11 mouse cellular contexts compared by ENCODE assay signal in the genomic region with DNA sequence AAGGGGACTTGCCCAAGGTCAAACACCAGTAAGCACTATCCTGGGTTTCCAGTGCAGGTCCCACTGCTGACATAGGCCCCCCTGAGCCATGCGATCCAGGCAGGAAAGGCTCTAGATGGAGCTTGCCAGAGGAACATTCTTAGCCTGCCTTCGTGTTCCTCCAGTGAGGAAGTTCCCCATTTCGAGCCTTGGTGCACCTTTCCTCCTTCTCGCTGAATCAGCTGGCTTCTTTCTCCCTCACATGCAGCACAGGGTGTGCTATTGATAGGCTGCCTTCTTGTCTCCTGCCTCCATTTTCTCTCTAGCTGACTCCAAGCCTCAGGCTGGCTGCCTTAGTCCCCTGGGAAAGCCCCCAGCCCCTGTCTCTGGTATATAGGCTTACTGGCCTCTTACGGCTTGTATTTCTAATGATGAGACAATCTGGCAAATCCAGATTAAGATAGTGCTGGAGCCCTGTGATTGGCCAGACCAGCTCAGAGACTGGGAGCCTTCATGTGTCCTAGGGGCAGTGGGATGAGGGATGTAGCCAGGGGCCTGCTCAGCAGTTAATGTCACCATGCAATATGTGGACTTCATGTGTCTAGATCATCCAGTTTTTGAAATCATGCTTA. TPM values are rescaled to one million over a fixed set of nuclear protein-coding genes. Genes with fewer than 3 reads are reported as not detected.
DNase-seq lines count a peak whose midpoint lies in the region; ATAC-seq and TF ChIP-seq lines count a peak whose summit lies in the region.
"Had no signal": no experiment of that assay in that cellular context is flagged by ENCODE, and none has a peak within 500 bp of the region (broad histone marks: within the 10 kb centered on the region; RNA-seq: fewer than 3 reads in every experiment).

No protein-coding gene starts in this region.

- ATAC-seq in embryonic facial prominence, embryonic 11.5 days (replicated peaks; ENCODE audit: insufficient number of reproducible peaks, low FRiP score, low TSS enrichment, low read depth): no peak
- no peak for ATAC-seq in hindbrain, embryonic 12.5 days (ENCODE audit: low FRiP score)
- no peak for ATAC-seq in midbrain, embryonic 13.5 days

- H3K27me3 ChIP-seq in MEL (ENCODE audit: control insufficient read depth in 1 of 2, insufficient read depth in 2 of 2, low read length in 2 of 2): no peaks in the 10 kb centered on the region
- H3K27me3 ChIP-seq in embryonic facial prominence, embryonic 11.5 days (ENCODE audit: control insufficient read depth, insufficient read depth, low read length): no peaks in the 10 kb centered on the region
- H3K27me3 ChIP-seq in hindbrain, embryonic 12.5 days: peaks cover 5% of the 10 kb centered on the region; the same call in 1 of the 2 replicates
- H3K27me3 ChIP-seq in midbrain, embryonic 13.5 days: no peaks in the 10 kb centered on the region

- TF ChIP-seq EP300 in MEL (IDR thresholded peaks at IDR 0.05; ENCODE audit: low read depth in 1 of 2, low read length in 2 of 2): no peak

- no peaks in the 10 kb centered on the region for H3K9me3 ChIP-seq in MEL (replicated peaks; ENCODE audit: insufficient read depth, low read length)
- no peaks in the 10 kb centered on the region for H3K9me3 ChIP-seq in embryonic facial prominence, embryonic 11.5 days (replicated peaks; ENCODE audit: control insufficient read depth, low read length)
- no peaks in the 10 kb centered on the region for H3K9me3 ChIP-seq in hindbrain, embryonic 12.5 days (replicated peaks)
- no peaks in the 10 kb centered on the region for H3K9me3 ChIP-seq in midbrain, embryonic 13.5 days

- TF ChIP-seq RAD21 in MEL (IDR thresholded peaks at IDR 0.05; ENCODE audit: low read depth, low read length): no peak

- TF ChIP-seq CTCF in MEL (IDR thresholded peaks at IDR 0.05 in 2 of 3, conservative IDR thresholded peaks at IDR 0.05 in 1 of 3; ENCODE audit: control insufficient read depth in 1 of 3, insufficient read depth in 1 of 3, low read depth in 2 of 3, low read length in 3 of 3, poor library complexity in 1 of 3, severe bottlenecking in 1 of 3): no peak

- TF ChIP-seq POLR2A in MEL (IDR thresholded peaks at IDR 0.05; ENCODE audit: control insufficient read depth in 1 of 2, insufficient read depth in 1 of 2, low read depth in 1 of 2, low read length in 2 of 2, poor library complexity in 1 of 2): no peak

- no peaks in the 10 kb centered on the region for H3K79me2 ChIP-seq in MEL (ENCODE audit: control insufficient read depth, insufficient read depth, low read length, poor library complexity)

- H3K4me3 ChIP-seq in MEL (ENCODE audit: control insufficient read depth in 1 of 2, insufficient read depth in 1 of 2, low read depth in 2 of 2, low read length in 2 of 2): no peak overlapping the region
- H3K4me3 ChIP-seq in embryonic facial prominence, embryonic 11.5 days (ENCODE audit: low read depth, low read length): no peak overlapping the region
- H3K4me3 ChIP-seq in hindbrain, embryonic 12.5 days: peak overlapping the region; percentile 63
- peak overlapping the region; percentile 60 for H3K4me3 ChIP-seq in midbrain, embryonic 13.5 days (replicated peaks)

- no peaks in the 10 kb centered on the region for H3K36me3 ChIP-seq in MEL (ENCODE audit: control insufficient read depth in 1 of 2, insufficient read depth in 2 of 2, low read length in 2 of 2)
- no peaks in the 10 kb centered on the region for H3K36me3 ChIP-seq in embryonic facial prominence, embryonic 11.5 days (replicated peaks; ENCODE audit: control insufficient read depth, insufficient read depth, low read depth, low read length)
- H3K36me3 ChIP-seq in hindbrain, embryonic 12.5 days: peaks cover 12% of the 10 kb centered on the region
- H3K36me3 ChIP-seq in midbrain, embryonic 13.5 days: peaks cover 10% of the 10 kb centered on the region

- no peaks in the 10 kb centered on the region; a peak in 1 of 4 replicates for H3K4me1 ChIP-seq in MEL (ENCODE audit: control insufficient read depth in 1 of 2, insufficient read depth in 2 of 2, low read length in 2 of 2)
- H3K4me1 ChIP-seq in embryonic facial prominence, embryonic 11.5 days (ENCODE audit: control insufficient read depth, insufficient read depth, low read length): peaks cover 9% of the 10 kb centered on the region
- peaks cover 59% of the 10 kb centered on the region for H3K4me1 ChIP-seq in hindbrain, embryonic 12.5 days
- H3K4me1 ChIP-seq in midbrain, embryonic 13.5 days (replicated peaks): peaks cover 75% of the 10 kb centered on the region

- H3K4me2 ChIP-seq in embryonic facial prominence, embryonic 11.5 days (ENCODE audit: low read depth, low read length): no peak overlapping the region
- H3K4me2 ChIP-seq in hindbrain, embryonic 12.5 days (replicated peaks): peak overlapping the region; percentile 80
- H3K4me2 ChIP-seq in midbrain, embryonic 13.5 days (replicated peaks): peak overlapping the region; percentile 86

- 73% methylated on average over 5 of the region's 5 CpGs for WGBS in embryonic facial prominence, embryonic 11.5 days
- 73% methylated on average over 5 of the region's 5 CpGs for WGBS in hindbrain, embryonic 12.5 days
- WGBS in midbrain, embryonic 13.5 days: 61% methylated on average over 5 of the region's 5 CpGs

- no peak overlapping the region for H3K9ac ChIP-seq in MEL (ENCODE audit: control insufficient read depth, low read depth, low read length, poor library complexity, severe bottlenecking)
- peak overlapping the region; percentile 74 for H3K9ac ChIP-seq in embryonic facial prominence, embryonic 11.5 days (replicated peaks; ENCODE audit: low read length)
- H3K9ac ChIP-seq in hindbrain, embryonic 12.5 days: peak overlapping the region; percentile 81
- H3K9ac ChIP-seq in midbrain, embryonic 13.5 days (replicated peaks): peak overlapping the region; percentile 92

- DNase-seq in MEL (ENCODE audit: low read depth, low spot score): peak; percentile 51
- DNase-seq in embryonic facial prominence, embryonic 11.5 days (ENCODE audit: low spot score): no peak
- no peak for DNase-seq in urinary bladder, adult 2 months (ENCODE audit: low spot score)
- no peak for DNase-seq in kidney, postnatal 14 days
- DNase-seq in adrenal gland, postnatal 4 days (ENCODE audit: low spot score in 2 of 2): no peak
- DNase-seq in embryo, embryonic 11 days: no peak
- DNase-seq: cerebellum, adult 9-10 months had no signal

- no peak overlapping the region for H3K27ac ChIP-seq in MEL (ENCODE audit: control insufficient read depth, low read depth, low read length)
- H3K27ac ChIP-seq in embryonic facial prominence, embryonic 11.5 days (replicated peaks; ENCODE audit: low read depth, low read length): no peak overlapping the region
- peak overlapping the region; percentile 96 for H3K27ac ChIP-seq in hindbrain, embryonic 12.5 days
- peak overlapping the region; percentile 99 for H3K27ac ChIP-seq in midbrain, embryonic 13.5 days
- H3K27ac ChIP-seq: kidney, postnatal 0 days had no signal

RNA-seq across cellular contexts. Expression of gene Prr7, which starts 1.9 kb away (rescaled TPM):
- 2.4 and 2.7 TPM in 2 replicates for total RNA-seq in MEL (2012; rRNA removed)
- 1 to 10 TPM in 1 of 2 experiments, not detected in 1; 8.7 TPM for polyA plus RNA-seq in MEL (2012; ENCODE audit: insufficient read depth in 1 of 2, insufficient read length in 2 of 2, low read depth in 1 of 2, low replicate concordance in 2 of 2, missing spikeins in 1 of 2)
- polyA plus RNA-seq in embryonic facial prominence, embryonic 11.5 days (2014; fragmentation: Nextera tagmentation; extraction: Ambion mirVana): 1.7 TPM in 2 replicates
- polyA plus RNA-seq in hindbrain, embryonic 12.5 days (2016; fragmentation: Nextera tagmentation; extraction: Ambion mirVana): 1.1 and 1.5 TPM in 2 replicates
- 2.3 and 2.8 TPM in 2 replicates for polyA plus RNA-seq in midbrain, embryonic 13.5 days (2015; fragmentation: Nextera tagmentation; extraction: Ambion mirVana)
- 3.5 and 3.8 TPM in 2 replicates for polyA plus RNA-seq in urinary bladder, adult 2 months (2012; rRNA removed)
- total RNA-seq in adrenal gland, postnatal 4 days (2021): 1 to 10 TPM; 6.4 to 8.0 TPM
- total RNA-seq: liver, adult 2 months had no signal

RNA-seq across cellular contexts. Expression of gene Grk6, which starts 21.1 kb away (rescaled TPM):
- 75.9 and 83.2 TPM in 2 replicates for total RNA-seq in MEL (2012; rRNA removed)
- polyA plus RNA-seq in MEL (2012; ENCODE audit: insufficient read depth in 1 of 2, insufficient read length in 2 of 2, low read depth in 1 of 2, low replicate concordance in 2 of 2, missing spikeins in 1 of 2): 10 to 100 TPM in 1 of 2 experiments, not detected in 1; 96.7 TPM
- polyA plus RNA-seq in embryonic facial prominence, embryonic 11.5 days (2014; fragmentation: Nextera tagmentation; extraction: Ambion mirVana): 50.4 and 59.7 TPM in 2 replicates
- polyA plus RNA-seq in hindbrain, embryonic 12.5 days (2016; fragmentation: Nextera tagmentation; extraction: Ambion mirVana): 48.9 and 54.4 TPM in 2 replicates
- 26.8 and 35.7 TPM in 2 replicates for polyA plus RNA-seq in midbrain, embryonic 13.5 days (2015; fragmentation: Nextera tagmentation; extraction: Ambion mirVana)
- polyA plus RNA-seq in urinary bladder, adult 2 months (2012; rRNA removed): 37.4 and 42.4 TPM in 2 replicates
- total RNA-seq in adrenal gland, postnatal 4 days (2021): 10 to 100 TPM; 54.3 to 56.7 TPM

RNA-seq across cellular contexts. Expression of gene Dbn1, which starts 22.0 kb away (rescaled TPM):
- total RNA-seq in MEL (2012; rRNA removed): 0.04 and 0.10 TPM in 2 replicates
- under 1 TPM in 1 of 2 experiments, not detected in 1; 0.53 TPM for polyA plus RNA-seq in MEL (2012; ENCODE audit: insufficient read depth in 1 of 2, insufficient read length in 2 of 2, low read depth in 1 of 2, low replicate concordance in 2 of 2, missing spikeins in 1 of 2)
- 231 and 252 TPM in 2 replicates for polyA plus RNA-seq in embryonic facial prominence, embryonic 11.5 days (2014; fragmentation: Nextera tagmentation; extraction: Ambion mirVana)
- polyA plus RNA-seq in hindbrain, embryonic 12.5 days (2016; fragmentation: Nextera tagmentation; extraction: Ambion mirVana): 585 and 628 TPM in 2 replicates
- 655 and 674 TPM in 2 replicates for polyA plus RNA-seq in midbrain, embryonic 13.5 days (2015; fragmentation: Nextera tagmentation; extraction: Ambion mirVana)
- polyA plus RNA-seq in urinary bladder, adult 2 months (2012; rRNA removed): 43.0 and 45.3 TPM in 2 replicates
- 10 to 100 TPM; 56.4 to 75.6 TPM for total RNA-seq in adrenal gland, postnatal 4 days (2021)

RNA-seq across cellular contexts. Expression of gene F12, which starts 39.3 kb away (rescaled TPM):
- total RNA-seq in MEL (2012; rRNA removed): not detected in 2 replicates
- not detected for polyA plus RNA-seq in MEL (2012; ENCODE audit: insufficient read depth in 1 of 2, insufficient read length in 2 of 2, low read depth in 1 of 2, low replicate concordance in 2 of 2, missing spikeins in 1 of 2)
- polyA plus RNA-seq in embryonic facial prominence, embryonic 11.5 days (2014; fragmentation: Nextera tagmentation; extraction: Ambion mirVana): not detected in 2 replicates
- 0.16 TPM in 1 of 2 replicates, not detected in the other for polyA plus RNA-seq in hindbrain, embryonic 12.5 days (2016; fragmentation: Nextera tagmentation; extraction: Ambion mirVana)
- polyA plus RNA-seq in midbrain, embryonic 13.5 days (2015; fragmentation: Nextera tagmentation; extraction: Ambion mirVana): not detected in 2 replicates
- 0.06 and 0.07 TPM in 2 replicates for polyA plus RNA-seq in urinary bladder, adult 2 months (2012; rRNA removed)
- total RNA-seq in adrenal gland, postnatal 4 days (2021): 10 to 100 TPM in 1 of 2 experiments, 1 to 10 TPM in 1; 1.3 to 36.6 TPM

RNA-seq across cellular contexts. Expression of gene Pdlim7, which starts 47.5 kb away (rescaled TPM):
- total RNA-seq in MEL (2012; rRNA removed): 12.3 and 15.7 TPM in 2 replicates
- 10 to 100 TPM in 1 of 2 experiments, not detected in 1; 40.6 TPM for polyA plus RNA-seq in MEL (2012; ENCODE audit: insufficient read depth in 1 of 2, insufficient read length in 2 of 2, low read depth in 1 of 2, low replicate concordance in 2 of 2, missing spikeins in 1 of 2)
- polyA plus RNA-seq in embryonic facial prominence, embryonic 11.5 days (2014; fragmentation: Nextera tagmentation; extraction: Ambion mirVana): 124 and 136 TPM in 2 replicates
- polyA plus RNA-seq in hindbrain, embryonic 12.5 days (2016; fragmentation: Nextera tagmentation; extraction: Ambion mirVana): 154 and 158 TPM in 2 replicates
- 145 and 159 TPM in 2 replicates for polyA plus RNA-seq in midbrain, embryonic 13.5 days (2015; fragmentation: Nextera tagmentation; extraction: Ambion mirVana)
- 382 and 383 TPM in 2 replicates for polyA plus RNA-seq in urinary bladder, adult 2 months (2012; rRNA removed)
- 10 to 100 TPM; 44.5 to 47.1 TPM for total RNA-seq in adrenal gland, postnatal 4 days (2021)

Comparison
In these comparisons a context has a peak if more than half of its experiments do, and no peak if none do; other contexts are left out.
1. H3K27ac ChIP-seq: peak in hindbrain, embryonic 12.5 days (single experiment) and midbrain, embryonic 13.5 days (single experiment); none in MEL (single experiment) and embryonic facial prominence, embryonic 11.5 days (single experiment).
2. H3K4me3 ChIP-seq: peak in hindbrain, embryonic 12.5 days (single experiment) and midbrain, embryonic 13.5 days (single experiment); none in MEL (0 of 2) and embryonic facial prominence, embryonic 11.5 days (single experiment).
3. RNA of gene Dbn1, which starts 22.0 kb away (polyA plus RNA-seq): 655 to 674 TPM in midbrain, embryonic 13.5 days, 585 to 628 TPM in hindbrain, embryonic 12.5 days, 231 to 252 TPM in embryonic facial prominence, embryonic 11.5 days and 43.0 to 45.3 TPM in urinary bladder, adult 2 months; 0.53 TPM in MEL; every median in the first group is over 10 times any median in the second.